Mouse (Mus musculus) cerebellum, adult 2 months (tissue): ENCODE results near the gene Rc3h1. TPM values are rescaled to one million over a fixed set of nuclear protein-coding genes. Genes with fewer than 3 reads are reported as not detected.

Experiments used
- DNase-seq, 2 experiments: peaks; one replicate each; pipeline ENCODE4 v3.0.0; 2021
- H3K27ac ChIP-seq: fragments of 200-500 bp; 2 replicates; pipeline ENCODE4 v1.5.1; 2012; ENCODE audit warnings: low read length, control low read depth, inconsistent platforms; ENCODE audit not compliant: insufficient read depth
- H3K27me3 ChIP-seq: fragments of 200-500 bp; 2 replicates; pipeline ENCODE4 v1.6.1; 2012; ENCODE audit warnings: inconsistent platforms, mild to moderate bottlenecking, low read length, moderate library complexity; ENCODE audit not compliant: control insufficient read depth, insufficient read depth
- H3K4me1 ChIP-seq: fragments of 200-500 bp; 2 replicates; pipeline ENCODE4 v1.6.1; 2011; ENCODE audit warnings: low read length; ENCODE audit not compliant: control insufficient read depth, insufficient read depth
- H3K4me3 ChIP-seq: fragments of 200-500 bp; replicated peaks from 2 replicates; pipeline ENCODE3; 2011; ENCODE audit warnings: mild to moderate bottlenecking, low read depth, low read length, control low read depth; ENCODE audit not compliant: insufficient read depth
- CTCF ChIP-seq: fragments of 200-500 bp; IDR thresholded peaks from 2 replicates; pipeline ENCODE4 v1.5.1; 2011; ENCODE audit warnings: low read depth, mild to moderate bottlenecking, control low read depth, low read length, moderate library complexity, borderline replicate concordance; ENCODE audit not compliant: insufficient read depth
- POLR2A ChIP-seq: fragments of 200-500 bp; IDR thresholded peaks from 2 replicates; pipeline ENCODE4 v1.6.1; 2011; ENCODE audit warnings: low read length, control low read depth, borderline replicate concordance; ENCODE audit not compliant: insufficient read depth
- WGBS: fragments of 180-500 bp; shearing (Covaris S2); methylation state at CpG from one replicate; pipeline ENCODE4 v1.1.7; 2018; 5-methylcytosine and 5-hydroxymethylcytosine counted together
- polyA plus RNA-seq: library from polyadenylated mRNA; depleted of rRNA; stranded (reverse); fragments of >200 nt; gene quantifications from 2 replicates; pipeline ENCODE4 v1.2.3, GENCODE M21; 2012; rRNA removed

Gene Rc3h1
- polyA plus RNA-seq, 1 experiment, result 12.0 TPM

- TF ChIP-seq CTCF, result no peak
- TF ChIP-seq POLR2A, result no peak
- Histone ChIP-seq H3K4me3 (no peak overlapping the region), H3K27me3 (no peaks in the 10 kb centered on the region), H3K27ac (no peak overlapping the region), H3K4me1 (no peaks in the 10 kb centered on the region)
- 91% methylated on average over 2 of the region's 2 CpGs for WGBS
- DNase-seq, result no peak
Observed at GRCm38 (mm10) chr1:161016378-161016777, 110.2 kb downstream of the Rc3h1 start.

GRCm38 (mm10) chr1:161020051-161020450 lies 113.8 kb downstream of the Rc3h1 start:
- Histone ChIP-seq H3K4me1 (no peaks in the 10 kb centered on the region), H3K27me3 (no peaks in the 10 kb centered on the region), H3K4me3 (no peak overlapping the region), H3K27ac (no peak overlapping the region)
- no peak for DNase-seq
- no peak for TF ChIP-seq POLR2A
- no peak for TF ChIP-seq CTCF
- WGBS, result 93% methylated on average over 14 of the region's 14 CpGs

Other genes with a start within 250 kb of the Rc3h1 start
- gene Rabgap1l, start 113.2 kb upstream of the Rc3h1 start, polyA plus RNA-seq, result 57.7 and 67.5 TPM in 2 replicates
- 0.18 and 0.30 TPM in 2 replicates for gene Serpinc1, start 72.2 kb downstream of the Rc3h1 start, polyA plus RNA-seq
- 5.0 and 5.5 TPM in 2 replicates for gene Zbtb37, start 128.4 kb downstream of the Rc3h1 start, polyA plus RNA-seq
- gene Dars2, start 164.2 kb downstream of the Rc3h1 start, polyA plus RNA-seq, result 20.2 and 21.2 TPM in 2 replicates
- 1.6 and 1.9 TPM in 2 replicates for gene Cenpl, start 164.3 kb downstream of the Rc3h1 start, polyA plus RNA-seq
- gene Klhl20, start 225.1 kb downstream of the Rc3h1 start, polyA plus RNA-seq, result 19.5 and 20.3 TPM in 2 replicates
- gene Ankrd45, start 236.3 kb downstream of the Rc3h1 start, polyA plus RNA-seq, result 10.9 and 14.3 TPM in 2 replicates